Mouse (Mus musculus) stomach, embryonic 16.5 days (tissue): ENCODE results near the gene Cep152. TPM values are rescaled to one million over a fixed set of nuclear protein-coding genes. Genes with fewer than 3 reads are reported as not detected.

Source experiments
- ATAC-seq: fragments of 200-750 bp; cut with Nextera tagmentation; 2 replicates; pipeline ENCODE4 v1.8.0; 2017; ENCODE audit warnings: moderate number of reproducible peaks, moderate TSS enrichment; ENCODE audit not compliant: insufficient read depth, low FRiP score
- H3K27ac ChIP-seq: fragments of 300-500 bp; sonication (generic); 2 replicates; pipeline ENCODE4 v1.5.1; 2014; ENCODE audit warnings: low read length
- H3K27me3 ChIP-seq: fragments of 300-500 bp; sonication (generic); 2 replicates; pipeline ENCODE4 v1.6.1; 2014; ENCODE audit warnings: low read length, control low read depth, mixed read lengths; ENCODE audit not compliant: control insufficient read depth, insufficient read depth
- H3K36me3 ChIP-seq: fragments of 300-500 bp; sonication (generic); 2 replicates; pipeline ENCODE4 v1.6.1; 2014; ENCODE audit warnings: low read length; ENCODE audit not compliant: control insufficient read depth, insufficient read depth
- H3K4me1 ChIP-seq: fragments of 300-500 bp; sonication (generic); 2 replicates; pipeline ENCODE4 v1.6.1; 2014; ENCODE audit warnings: low read length, control low read depth, mixed read lengths; ENCODE audit not compliant: control insufficient read depth, insufficient read depth
- H3K4me2 ChIP-seq: fragments of 300-500 bp; sonication (generic); 2 replicates; pipeline ENCODE4 v1.6.1; 2014; ENCODE audit warnings: low read depth, low read length, mixed read lengths
- H3K4me3 ChIP-seq: fragments of 300-500 bp; sonication (generic); replicated peaks from 2 replicates; pipeline ENCODE4 v1.5.1; 2014; ENCODE audit warnings: mild to moderate bottlenecking, low read length
- H3K9ac ChIP-seq: fragments of 300-500 bp; sonication (generic); 2 replicates; pipeline ENCODE4 v1.6.1; 2014; ENCODE audit warnings: low read length
- H3K9me3 ChIP-seq: fragments of 300-500 bp; sonication (generic); replicated peaks from 2 replicates; pipeline ENCODE4 v1.6.1; 2016; ENCODE audit warnings: low read length, control low read depth; ENCODE audit not compliant: control insufficient read depth
- WGBS: fragments of 180-500 bp; shearing (Covaris S2); extraction: QIAGEN DNeasy Blood & Tissue Kit; methylation state at CpG from one replicate; pipeline ENCODE4 v1.1.7; 2014; 5-methylcytosine and 5-hydroxymethylcytosine counted together
- polyA plus RNA-seq: library from polyadenylated mRNA; unstranded; fragments of >200 nt; fragmentation: Nextera tagmentation; extraction: Ambion mirVana; gene quantifications from 2 replicates; pipeline ENCODE4 v1.2.1, GENCODE M21; 2015

Cep152 gene
- 5.2 and 5.5 TPM in 2 replicates for polyA plus RNA-seq

- peak within 1 kb of the TSS; percentile 94 for H3K4me3 ChIP-seq
- H3K9ac ChIP-seq, result peak within 1 kb of the TSS; percentile 89
- no peaks in the 10 kb centered on the region for H3K27me3 ChIP-seq
- ATAC-seq, result peak; percentile 100
- no peaks in the 10 kb centered on the region for H3K9me3 ChIP-seq
- H3K27ac ChIP-seq, result peak within 1 kb of the TSS; percentile 30; the same call in 1 of the 2 replicates
- peaks cover 14% of the 10 kb centered on the region for H3K4me1 ChIP-seq
- WGBS, result under 1% methylated on average over 50 of the region's 50 CpGs
- 0 out of 2 replicates have a peak, but pooled peaks cover under 1% of the 10 kb centered on the region for H3K36me3 ChIP-seq
- peak within 1 kb of the TSS; percentile 77 for H3K4me2 ChIP-seq
Measured at GRCm38 (mm10) chr2:125624837-125625351, at the start of gene Cep152. Cep152 (minus strand) TSS chr2:125625113.

- peak within 1 kb of the TSS; percentile 80 for H3K27ac ChIP-seq
- H3K4me3 ChIP-seq, result peak within 1 kb of the TSS; percentile 67
- H3K9ac ChIP-seq, result peak within 1 kb of the TSS; percentile 90
- under 1% methylated on average over 75 of the region's 79 CpGs for WGBS
- no peaks in the 10 kb centered on the region for H3K36me3 ChIP-seq
- H3K9me3 ChIP-seq, result no peaks in the 10 kb centered on the region
- ATAC-seq, result peak; percentile 92
- H3K4me1 ChIP-seq, result peaks cover 7% of the 10 kb centered on the region; the same call in 1 of the 2 replicates
- peak within 1 kb of the TSS; percentile 79 for H3K4me2 ChIP-seq
- H3K27me3 ChIP-seq, result no peaks in the 10 kb centered on the region
Measured at GRCm38 (mm10) chr2:125672957-125673631, 48.2 kb upstream of the Cep152 start, which contains the start of gene Eid1. Eid1 (plus strand) TSS chr2:125673095.

GRCm38 (mm10) chr2:125672568-125672956 is 47.6 kb upstream of the Cep152 start:
- no peak for ATAC-seq
- no peaks in the 10 kb centered on the region for H3K9me3 ChIP-seq
- H3K36me3 ChIP-seq, result no peaks in the 10 kb centered on the region
- H3K4me3 ChIP-seq, result peak overlapping the region; percentile 67
- peak overlapping the region; percentile 80 for H3K27ac ChIP-seq
- H3K9ac ChIP-seq, result peak overlapping the region; percentile 90
- WGBS, result 22% methylated on average over 9 of the region's 20 CpGs
- H3K27me3 ChIP-seq, result no peaks in the 10 kb centered on the region
- peaks cover 7% of the 10 kb centered on the region; the same call in 1 of the 2 replicates for H3K4me1 ChIP-seq
- H3K4me2 ChIP-seq, result peak overlapping the region; percentile 79

- H3K4me3 ChIP-seq, result no peak overlapping the region
- no peak overlapping the region for H3K27ac ChIP-seq
- no peaks in the 10 kb centered on the region for H3K9me3 ChIP-seq
- peaks cover 10% of the 10 kb centered on the region; the same call in 1 of the 2 replicates for H3K4me1 ChIP-seq
- no peaks in the 10 kb centered on the region for H3K27me3 ChIP-seq
- ATAC-seq, result no peak
- WGBS, result 39% methylated on average over 1 of the region's 1 CpGs
- H3K9ac ChIP-seq, result no peak overlapping the region
- H3K4me2 ChIP-seq, result no peak overlapping the region
- no peaks in the 10 kb centered on the region for H3K36me3 ChIP-seq
Measured at GRCm38 (mm10) chr2:125670846-125671245, 45.9 kb upstream of the Cep152 start.

- H3K9ac ChIP-seq, result no peak overlapping the region
- no peak overlapping the region for H3K27ac ChIP-seq
- H3K36me3 ChIP-seq, result no peaks in the 10 kb centered on the region
- H3K4me2 ChIP-seq, result no peak overlapping the region
- peaks cover 3% of the 10 kb centered on the region; the same call in 1 of the 2 replicates for H3K4me1 ChIP-seq
- H3K9me3 ChIP-seq, result no peaks in the 10 kb centered on the region
- H3K27me3 ChIP-seq, result no peaks in the 10 kb centered on the region
- ATAC-seq, result no peak
- H3K4me3 ChIP-seq, result no peak overlapping the region
- WGBS, result 81% methylated on average over 7 of the region's 7 CpGs
Measured at GRCm38 (mm10) chr2:125667721-125668120, 42.8 kb upstream of the Cep152 start.

- Histone ChIP-seq H3K36me3 (no peaks in the 10 kb centered on the region), H3K4me2 (no peak overlapping the region), H3K4me1 (peaks cover 3% of the 10 kb centered on the region; the same call in 1 of the 2 replicates), H3K27me3 (no peaks in the 10 kb centered on the region), H3K4me3 (no peak overlapping the region), H3K9ac (no peak overlapping the region), H3K27ac (no peak overlapping the region), H3K9me3 (no peaks in the 10 kb centered on the region)
- ATAC-seq, result peak; percentile 78; the same call in 1 of the 2 replicates
- WGBS, result 32% methylated on average over 5 of the region's 5 CpGs
Measured at GRCm38 (mm10) chr2:125667184-125667583, 42.3 kb upstream of the Cep152 start.

GRCm38 (mm10) chr2:125666668-125667067 is 41.8 kb upstream of the Cep152 start:
- Histone ChIP-seq H3K9me3 (no peaks in the 10 kb centered on the region), H3K9ac (no peak overlapping the region), H3K27me3 (no peaks in the 10 kb centered on the region), H3K4me3 (no peak overlapping the region), H3K4me1 (peaks cover 3% of the 10 kb centered on the region; the same call in 1 of the 2 replicates), H3K4me2 (no peak overlapping the region), H3K36me3 (no peaks in the 10 kb centered on the region), H3K27ac (no peak overlapping the region)
- WGBS, result 71% methylated on average over 4 of the region's 4 CpGs
- ATAC-seq, result no peak

GRCm38 (mm10) chr2:125665909-125666308 is 41.0 kb upstream of the Cep152 start:
- Histone ChIP-seq H3K36me3 (no peaks in the 10 kb centered on the region), H3K27ac (no peak overlapping the region), H3K4me2 (no peak overlapping the region), H3K4me3 (no peak overlapping the region), H3K9me3 (no peaks in the 10 kb centered on the region), H3K27me3 (no peaks in the 10 kb centered on the region; the same call in 1 of the 2 replicates), H3K9ac (no peak overlapping the region), H3K4me1 (peaks cover 3% of the 10 kb centered on the region; the same call in 1 of the 2 replicates)
- peak; percentile 50; the same call in 1 of the 2 replicates for ATAC-seq
- 83% methylated on average over 4 of the region's 4 CpGs for WGBS

GRCm38 (mm10) chr2:125665213-125665612 is 40.3 kb upstream of the Cep152 start:
- H3K9me3 ChIP-seq, result no peaks in the 10 kb centered on the region
- WGBS, result 84% methylated on average over 5 of the region's 5 CpGs
- no peaks in the 10 kb centered on the region for H3K36me3 ChIP-seq

More at GRCm38 (mm10) chr2:125665213-125665612, 40.3 kb upstream of the Cep152 start:
- ATAC-seq, result no peak
- Histone ChIP-seq H3K4me1 (peaks cover 3% of the 10 kb centered on the region; the same call in 1 of the 2 replicates), H3K27ac (no peak overlapping the region), H3K27me3 (no peaks in the 10 kb centered on the region; the same call in 1 of the 2 replicates), H3K4me2 (no peak overlapping the region), H3K4me3 (no peak overlapping the region), H3K9ac (no peak overlapping the region)
